Mouse (Mus musculus) limb, embryonic 10.5 days (tissue): ENCODE results near the gene Slc25a26. TPM values are rescaled to one million over a fixed set of nuclear protein-coding genes. Genes with fewer than 3 reads are reported as not detected.

Experiments
- DNase-seq: peaks from one replicate; pipeline ENCODE4 v3.0.0-alpha.2; 2017; ENCODE audit warnings: low spot score
- H3K27ac ChIP-seq: fragments of 300-500 bp; sonication (generic); 2 replicates; pipeline ENCODE4 v1.5.1; 2016; ENCODE audit warnings: mild to moderate bottlenecking
- H3K27me3 ChIP-seq: fragments of 300-500 bp; sonication (generic); 2 replicates; pipeline ENCODE4 v1.6.1; 2016; ENCODE audit warnings: low read depth, mild to moderate bottlenecking; ENCODE audit not compliant: poor library complexity, severe bottlenecking
- H3K36me3 ChIP-seq: fragments of 300-500 bp; sonication (generic); 2 replicates; pipeline ENCODE4 v1.6.1; 2016; ENCODE audit warnings: mild to moderate bottlenecking, moderate library complexity
- H3K4me1 ChIP-seq: fragments of 300-500 bp; sonication (generic); 2 replicates; pipeline ENCODE4 v1.6.1; 2016
- H3K4me3 ChIP-seq: fragments of 300-500 bp; sonication (generic); 2 replicates; pipeline ENCODE4 v1.5.1; 2016; ENCODE audit warnings: mild to moderate bottlenecking, moderate library complexity
- H3K9me3 ChIP-seq: fragments of 300-500 bp; sonication (generic); replicated peaks from 2 replicates; pipeline ENCODE4 v1.6.1; 2016; ENCODE audit warnings: mild to moderate bottlenecking
- WGBS: fragments of 180-500 bp; shearing (Covaris S2); methylation state at CpG from one replicate; pipeline ENCODE4 v1.1.7; 2016; 5-methylcytosine and 5-hydroxymethylcytosine counted together
- microRNA-seq: library from miRNA; unstranded; fragments of <30 nt; microRNA quantifications from one replicate; pipeline ENCODE4, GENCODE M21; 2017
- polyA plus RNA-seq: library from polyadenylated mRNA; unstranded; fragments of >200 nt; fragmentation: Nextera tagmentation; extraction: Ambion mirVana; gene quantifications from 2 replicates; pipeline ENCODE4 v1.2.1, GENCODE M21; 2016

Gene Slc25a26
- polyA plus RNA-seq, 1 experiment from 2014 or later = 8.1 TPM

DNA sequence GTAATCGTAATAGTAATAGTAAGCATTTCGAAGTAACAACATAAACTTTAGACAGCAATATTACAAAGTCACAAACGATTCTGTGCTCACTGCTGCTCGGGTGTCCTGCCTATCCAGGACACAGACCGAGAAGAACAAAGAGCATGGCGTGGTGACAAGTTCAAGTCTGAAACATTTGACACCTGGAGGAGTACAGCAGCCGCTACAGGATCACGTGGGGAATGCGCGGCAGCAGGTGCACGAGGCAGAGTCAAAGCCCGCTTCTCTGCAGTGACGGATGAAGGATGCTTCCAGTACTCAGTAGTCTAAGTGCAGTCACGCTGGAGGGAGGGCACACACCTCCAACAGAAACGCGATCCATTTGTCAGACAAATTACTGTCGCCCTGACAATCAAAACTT lies 151.4 kb downstream of the Slc25a26 start:
- Histone ChIP-seq H3K36me3 (peaks cover 7% of the 10 kb centered on the region), H3K27ac (no peak overlapping the region), H3K9me3 (no peaks in the 10 kb centered on the region), H3K4me1 (peaks cover 87% of the 10 kb centered on the region), H3K4me3 (no peak overlapping the region), H3K27me3 (peaks cover 48% of the 10 kb centered on the region)
- 84% methylated on average over 17 of the region's 17 CpGs for WGBS
- DNase-seq = no peak

DNA sequence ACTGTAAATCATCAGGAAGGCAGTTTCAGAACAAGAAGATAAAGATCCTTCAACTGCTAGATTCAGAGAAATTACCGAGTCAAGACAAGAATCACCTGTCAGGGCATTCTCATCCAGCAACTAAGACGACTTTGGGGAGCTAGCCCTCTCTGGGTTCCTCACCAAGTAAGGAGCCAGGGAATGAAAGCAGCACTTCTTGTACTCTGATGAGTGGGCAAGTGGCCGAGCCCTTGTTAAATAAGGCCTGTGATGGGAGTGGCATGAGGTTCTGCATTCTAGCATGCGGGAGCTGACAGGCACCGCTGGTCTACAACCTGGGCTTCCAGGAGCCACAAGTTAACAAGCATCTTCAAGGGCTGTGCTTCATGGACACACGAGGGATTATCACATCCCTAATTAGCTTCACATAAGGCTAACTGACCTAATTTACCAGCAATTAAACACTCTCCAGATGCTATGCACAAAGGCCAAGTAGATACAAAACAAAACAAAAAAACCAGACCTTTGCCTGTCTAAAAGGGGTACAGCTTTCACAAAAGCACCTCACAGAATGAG lies 152.6 kb downstream of the Slc25a26 start:
- no peak overlapping the region for H3K4me3 ChIP-seq
- H3K4me1 ChIP-seq = peaks cover 87% of the 10 kb centered on the region
- H3K27ac ChIP-seq = no peak overlapping the region
- WGBS = 52% methylated on average over 6 of the region's 6 CpGs
- no peak for DNase-seq
- H3K27me3 ChIP-seq = peaks cover 49% of the 10 kb centered on the region
- peaks cover 7% of the 10 kb centered on the region for H3K36me3 ChIP-seq
- no peaks in the 10 kb centered on the region for H3K9me3 ChIP-seq

DNA sequence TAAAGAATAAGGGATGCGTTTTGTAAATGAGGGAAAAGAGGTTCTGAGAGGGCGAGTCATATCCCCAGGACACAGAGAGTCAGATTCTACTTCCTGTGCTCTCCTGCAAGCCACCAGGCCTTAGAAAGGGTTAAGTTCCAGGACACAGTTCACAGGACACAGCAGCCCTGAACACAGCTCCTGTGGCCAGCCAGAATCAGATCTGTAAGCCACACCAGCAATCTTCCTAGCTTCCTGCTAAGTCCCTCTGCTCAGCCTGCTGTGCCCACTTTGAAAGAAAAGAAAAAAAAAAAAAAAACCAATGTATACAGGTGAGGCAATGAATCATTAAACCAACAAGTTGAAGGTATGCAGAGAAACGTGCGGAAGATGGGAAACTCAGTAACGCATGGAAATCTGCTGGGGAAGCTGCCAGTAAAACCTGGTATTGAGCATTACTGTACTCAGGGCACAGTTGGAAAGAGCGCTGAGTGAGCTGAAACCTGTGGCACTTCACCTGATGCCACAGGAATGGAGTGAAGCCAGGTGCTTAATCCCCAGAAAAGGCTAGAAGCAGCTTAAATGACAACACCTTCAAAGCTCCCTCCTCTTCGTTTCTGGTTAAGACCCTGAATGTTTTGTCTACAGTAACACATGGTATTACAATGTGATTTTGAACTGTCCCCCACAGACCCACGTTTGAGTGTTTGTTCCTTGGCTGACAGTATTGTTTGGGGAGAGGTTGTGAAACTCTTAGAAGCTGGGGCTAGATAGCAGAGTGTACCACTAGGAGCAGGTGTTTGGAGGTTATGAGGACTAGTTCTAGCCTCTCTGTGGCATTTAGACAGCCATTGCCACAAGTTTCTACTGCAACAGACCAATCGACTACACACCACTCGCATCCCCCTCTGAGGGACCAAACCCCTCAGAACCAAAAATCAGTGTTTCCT lies 153.5 kb downstream of the Slc25a26 start:
- H3K4me3 ChIP-seq = no peak overlapping the region
- peaks cover 7% of the 10 kb centered on the region for H3K36me3 ChIP-seq
- peaks cover 49% of the 10 kb centered on the region for H3K27me3 ChIP-seq
- no peak for DNase-seq
- no peak overlapping the region for H3K27ac ChIP-seq
- 78% methylated on average over 10 of the region's 10 CpGs for WGBS
- peaks cover 87% of the 10 kb centered on the region for H3K4me1 ChIP-seq
- no peaks in the 10 kb centered on the region for H3K9me3 ChIP-seq

Small RNA genes lying within 50 kb of the gene (microRNA-seq; reads per million reads assigned to microRNA genes)
- gene Mir7041 = not detected

Other genes with a start within 250 kb of the Slc25a26 start
- gene Magi1, start 216.4 kb upstream of the Slc25a26 start, polyA plus RNA-seq = 10.4 and 16.7 TPM in 2 replicates
- gene Lrig1, start 199.8 kb downstream of the Slc25a26 start, polyA plus RNA-seq = 13.7 and 15.7 TPM in 2 replicates